8 mouse cellular contexts compared by ENCODE assay signal in the genomic region with DNA sequence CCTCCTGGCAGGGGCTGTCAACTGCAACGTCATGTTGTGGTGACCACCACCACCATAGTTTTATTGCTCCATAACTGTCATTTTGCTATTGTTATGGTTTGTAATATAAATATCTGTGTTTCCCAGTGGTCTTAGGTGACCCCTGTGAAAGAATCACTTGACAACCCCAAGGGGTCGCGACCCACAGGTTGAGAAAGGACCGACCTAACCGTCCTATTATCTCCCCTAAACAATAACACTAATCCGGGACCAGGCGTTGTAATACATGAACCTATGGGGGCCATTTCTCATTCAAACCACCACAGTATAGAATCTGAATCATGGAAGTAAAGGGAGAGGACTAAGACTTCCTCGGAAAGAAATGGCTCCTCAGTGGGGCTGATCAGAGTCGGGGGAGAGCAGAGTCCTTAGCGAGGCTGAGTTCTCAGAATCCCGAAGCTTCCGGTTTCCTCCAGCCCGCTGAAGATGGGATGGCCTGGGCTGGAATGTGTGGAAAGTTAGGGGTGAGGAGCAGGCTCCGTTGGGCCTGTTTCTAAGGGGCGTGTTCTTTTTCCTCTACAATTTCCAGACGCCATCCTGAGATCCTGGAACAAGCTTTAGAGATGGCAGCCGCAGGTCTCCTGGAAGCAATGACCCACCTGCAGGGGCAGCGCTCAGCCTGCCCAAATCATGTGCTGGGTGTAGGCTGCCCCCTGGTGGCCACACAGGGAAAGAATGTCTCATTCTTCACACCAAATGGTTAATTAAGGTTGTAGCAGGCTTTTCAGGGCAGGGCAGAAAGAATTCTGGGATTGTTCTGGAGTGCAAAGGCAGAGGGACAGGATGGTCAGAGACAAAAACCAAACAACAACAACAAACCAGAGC. TPM values are rescaled to one million over a fixed set of nuclear protein-coding genes. Genes with fewer than 3 reads are reported as not detected.
DNase-seq lines count a peak whose midpoint lies in the region; ATAC-seq and TF ChIP-seq lines count a peak whose summit lies in the region.

No protein-coding gene starts in this region.

- ATAC-seq in embryonic facial prominence, embryonic 13.5 days (ENCODE audit: insufficient number of reproducible peaks, insufficient read depth, low FRiP score, low TSS enrichment, low read depth), result no peak
- no peak for ATAC-seq in stomach, embryonic 14.5 days (ENCODE audit: insufficient number of reproducible peaks, insufficient read depth, low FRiP score, low read depth)

- H3K4me2 ChIP-seq in embryonic facial prominence, embryonic 13.5 days, result peak overlapping the region; percentile 59
- H3K4me2 ChIP-seq in stomach, embryonic 14.5 days (replicated peaks; ENCODE audit: low read depth, low read length), result peak overlapping the region; percentile 47

- no peaks in the 10 kb centered on the region for H3K79me2 ChIP-seq in liver, adult 2 months (ENCODE audit: control insufficient read depth, insufficient read depth, low read length)

- H3K9ac ChIP-seq in embryonic facial prominence, embryonic 13.5 days, result no peak overlapping the region; the same call in 1 of the 2 replicates
- H3K9ac ChIP-seq in liver, adult 2 months (ENCODE audit: low read depth, low read length), result peak overlapping the region; percentile 54; the same call in 1 of the 2 replicates
- H3K9ac ChIP-seq in stomach, embryonic 14.5 days (replicated peaks; ENCODE audit: low read depth, low read length), result no peak overlapping the region

- no peak overlapping the region for H3K27ac ChIP-seq in embryonic facial prominence, embryonic 13.5 days
- peak overlapping the region; percentile 76 for H3K27ac ChIP-seq in heart, embryonic 10.5 days
- peak overlapping the region; percentile 36 for H3K27ac ChIP-seq in liver, adult 2 months (replicated peaks; ENCODE audit: insufficient read depth, low read depth, low read length)
- H3K27ac ChIP-seq in stomach, embryonic 14.5 days (ENCODE audit: low read length), result peak overlapping the region; percentile 69; the same call in 1 of the 2 replicates

- WGBS in embryonic facial prominence, embryonic 13.5 days, result 22% methylated on average over 18 of the region's 18 CpGs
- 23% methylated on average over 18 of the region's 18 CpGs for WGBS in heart, embryonic 10.5 days
- 12% methylated on average over 18 of the region's 18 CpGs for WGBS in liver, adult 2 months
- 17% methylated on average over 18 of the region's 18 CpGs for WGBS in stomach, embryonic 14.5 days

- peaks cover 45% of the 10 kb centered on the region for H3K4me1 ChIP-seq in embryonic facial prominence, embryonic 13.5 days
- H3K4me1 ChIP-seq in heart, embryonic 10.5 days, result peaks cover 64% of the 10 kb centered on the region
- peaks cover 32% of the 10 kb centered on the region for H3K4me1 ChIP-seq in liver, adult 2 months (ENCODE audit: control insufficient read depth, insufficient read depth, low read length)
- peaks cover 26% of the 10 kb centered on the region for H3K4me1 ChIP-seq in stomach, embryonic 14.5 days (ENCODE audit: control insufficient read depth, insufficient read depth, low read length)

- DNase-seq in 416B (ENCODE audit: low read depth), result peak; percentile 80
- peak; percentile 93 for DNase-seq in adrenal gland, postnatal 14 days
- DNase-seq in heart, embryonic 10.5 days (ENCODE audit: low spot score), result peak; percentile 92
- DNase-seq in kidney, adult 9 months, result peak; percentile 94
- DNase-seq in liver, adult 2 months (ENCODE audit: extremely low read depth, low read depth, low spot score), result peak; percentile 63
- DNase-seq in natural killer cell, adult 2 months (ENCODE audit: low spot score in 2 of 2), result peak; percentile 66 to 83

- H3K36me3 ChIP-seq in embryonic facial prominence, embryonic 13.5 days, result peaks cover 12% of the 10 kb centered on the region
- H3K36me3 ChIP-seq in heart, embryonic 10.5 days, result peaks cover 7% of the 10 kb centered on the region; the same call in 1 of the 2 replicates
- H3K36me3 ChIP-seq in liver, adult 2 months (ENCODE audit: control insufficient read depth, insufficient read depth, low read length), result no peaks in the 10 kb centered on the region
- 0 out of 2 replicates have a peak, but pooled peaks cover 2% of the 10 kb centered on the region for H3K36me3 ChIP-seq in stomach, embryonic 14.5 days (ENCODE audit: control insufficient read depth, insufficient read depth, low read length)

- H3K9me3 ChIP-seq in embryonic facial prominence, embryonic 13.5 days, result no peaks in the 10 kb centered on the region
- H3K9me3 ChIP-seq in heart, embryonic 10.5 days, result no peaks in the 10 kb centered on the region
- H3K9me3 ChIP-seq in stomach, embryonic 14.5 days (ENCODE audit: control insufficient read depth, low read depth, low read length), result no peaks in the 10 kb centered on the region

- TF ChIP-seq POLR2A in liver, adult 2 months (IDR thresholded peaks at IDR 0.05; ENCODE audit: extremely low read depth, insufficient read depth, low read length), result no peak

- H3K27me3 ChIP-seq in embryonic facial prominence, embryonic 13.5 days, result peaks cover 22% of the 10 kb centered on the region
- peaks cover 14% of the 10 kb centered on the region for H3K27me3 ChIP-seq in heart, embryonic 10.5 days (ENCODE audit: insufficient read depth, poor library complexity, severe bottlenecking)
- no peaks in the 10 kb centered on the region for H3K27me3 ChIP-seq in liver, adult 2 months (ENCODE audit: control insufficient read depth, insufficient read depth, low read length)
- H3K27me3 ChIP-seq in stomach, embryonic 14.5 days (ENCODE audit: control insufficient read depth, insufficient read depth, low read length), result no peaks in the 10 kb centered on the region

- TF ChIP-seq CTCF in liver, adult 2 months (IDR thresholded peaks at IDR 0.05; ENCODE audit: low read depth, low read length), result peak; percentile 96

- H3K4me3 ChIP-seq in embryonic facial prominence, embryonic 13.5 days, result peak overlapping the region; percentile 24
- H3K4me3 ChIP-seq in heart, embryonic 10.5 days, result peak overlapping the region; percentile 54
- H3K4me3 ChIP-seq in liver, adult 2 months (ENCODE audit: insufficient read depth, low read depth, low read length), result peak overlapping the region; percentile 10; the same call in 1 of the 2 replicates
- no peak overlapping the region for H3K4me3 ChIP-seq in stomach, embryonic 14.5 days (ENCODE audit: low read depth, low read length)

RNA-seq across cellular contexts. Expression of a gene that starts 3.0 kb away (rescaled TPM):
- total RNA-seq in adrenal gland, postnatal 14 days (2021), result 29.6 and 30.8 TPM in 2 replicates
- polyA plus RNA-seq in embryonic facial prominence, embryonic 13.5 days (2015; fragmentation: Nextera tagmentation; extraction: Ambion mirVana), result 8.7 and 9.0 TPM in 2 replicates
- polyA plus RNA-seq in heart, embryonic 10.5 days (2016; fragmentation: Nextera tagmentation; extraction: Ambion mirVana), result 13.9 and 15.8 TPM in 2 replicates
- total RNA-seq in liver, adult 2 months (2014; rRNA removed), result 22.1 and 23.6 TPM in 2 replicates
- polyA plus RNA-seq in liver, adult 2 months (2012; rRNA removed), result 33.8 and 38.8 TPM in 2 replicates
- 11.2 and 14.2 TPM in 2 replicates for polyA plus RNA-seq in stomach, embryonic 14.5 days (2014; fragmentation: Nextera tagmentation; extraction: Ambion mirVana)

RNA-seq across cellular contexts. Expression of a gene that starts 11.4 kb away (rescaled TPM):
- total RNA-seq in adrenal gland, postnatal 14 days (2021), result 0.85 and 1.2 TPM in 2 replicates
- 0.15 TPM in 1 of 2 replicates, not detected in the other for polyA plus RNA-seq in embryonic facial prominence, embryonic 13.5 days (2015; fragmentation: Nextera tagmentation; extraction: Ambion mirVana)
- 0.21 TPM in 1 of 2 replicates, not detected in the other for polyA plus RNA-seq in heart, embryonic 10.5 days (2016; fragmentation: Nextera tagmentation; extraction: Ambion mirVana)
- total RNA-seq in liver, adult 2 months (2014; rRNA removed), result 0.27 and 0.37 TPM in 2 replicates
- polyA plus RNA-seq in liver, adult 2 months (2012; rRNA removed), result 0.12 and 0.37 TPM in 2 replicates
- not detected in 2 replicates for polyA plus RNA-seq in stomach, embryonic 14.5 days (2014; fragmentation: Nextera tagmentation; extraction: Ambion mirVana)

RNA-seq across cellular contexts. Expression of a gene that starts 15.6 kb away (rescaled TPM):
- 87.7 and 97.6 TPM in 2 replicates for total RNA-seq in adrenal gland, postnatal 14 days (2021)
- polyA plus RNA-seq in embryonic facial prominence, embryonic 13.5 days (2015; fragmentation: Nextera tagmentation; extraction: Ambion mirVana), result 40.8 and 43.8 TPM in 2 replicates
- polyA plus RNA-seq in heart, embryonic 10.5 days (2016; fragmentation: Nextera tagmentation; extraction: Ambion mirVana), result 36.5 and 37.0 TPM in 2 replicates
- 84.0 and 89.9 TPM in 2 replicates for total RNA-seq in liver, adult 2 months (2014; rRNA removed)
- polyA plus RNA-seq in liver, adult 2 months (2012; rRNA removed), result 182 and 194 TPM in 2 replicates
- 37.9 and 41.3 TPM in 2 replicates for polyA plus RNA-seq in stomach, embryonic 14.5 days (2014; fragmentation: Nextera tagmentation; extraction: Ambion mirVana)

RNA-seq across cellular contexts. Expression of a gene that starts 20.3 kb away (rescaled TPM):
- total RNA-seq in adrenal gland, postnatal 14 days (2021), result 39.8 and 45.9 TPM in 2 replicates
- 46.8 and 50.9 TPM in 2 replicates for polyA plus RNA-seq in embryonic facial prominence, embryonic 13.5 days (2015; fragmentation: Nextera tagmentation; extraction: Ambion mirVana)
- 42.6 and 52.0 TPM in 2 replicates for polyA plus RNA-seq in heart, embryonic 10.5 days (2016; fragmentation: Nextera tagmentation; extraction: Ambion mirVana)
- 33.5 and 34.4 TPM in 2 replicates for total RNA-seq in liver, adult 2 months (2014; rRNA removed)
- polyA plus RNA-seq in liver, adult 2 months (2012; rRNA removed), result 34.8 and 39.8 TPM in 2 replicates
- polyA plus RNA-seq in stomach, embryonic 14.5 days (2014; fragmentation: Nextera tagmentation; extraction: Ambion mirVana), result 36.7 and 46.0 TPM in 2 replicates

RNA-seq across cellular contexts. Expression of a gene that starts 28.5 kb away (rescaled TPM):
- 6.6 and 8.8 TPM in 2 replicates for total RNA-seq in adrenal gland, postnatal 14 days (2021)
- 43.5 and 46.1 TPM in 2 replicates for polyA plus RNA-seq in embryonic facial prominence, embryonic 13.5 days (2015; fragmentation: Nextera tagmentation; extraction: Ambion mirVana)
- 29.6 and 40.8 TPM in 2 replicates for polyA plus RNA-seq in heart, embryonic 10.5 days (2016; fragmentation: Nextera tagmentation; extraction: Ambion mirVana)
- total RNA-seq in liver, adult 2 months (2014; rRNA removed), result 0.55 and 0.67 TPM in 2 replicates
- 0.20 and 0.39 TPM in 2 replicates for polyA plus RNA-seq in liver, adult 2 months (2012; rRNA removed)
- 29.7 and 36.4 TPM in 2 replicates for polyA plus RNA-seq in stomach, embryonic 14.5 days (2014; fragmentation: Nextera tagmentation; extraction: Ambion mirVana)
